Mouse (Mus musculus) intestine, postnatal 0 days (tissue): ENCODE measurements around the gene Bicral. TPM values are rescaled to one million over a fixed set of nuclear protein-coding genes. Genes with fewer than 3 reads are reported as not detected.

Source experiments
- ATAC-seq: fragments of 200-750 bp; cut with Nextera tagmentation; 2 replicates; pipeline ENCODE4 v1.8.0; 2017; ENCODE audit warnings: mild to moderate bottlenecking, moderate TSS enrichment, moderate library complexity
- H3K27ac ChIP-seq: fragments of 300-500 bp; sonication (generic); 2 replicates; pipeline ENCODE4 v1.5.1; 2014; ENCODE audit warnings: mild to moderate bottlenecking, low read depth, low read length, moderate library complexity
- H3K27me3 ChIP-seq: fragments of 300-500 bp; sonication (generic); replicated peaks from 2 replicates; pipeline ENCODE4 v1.6.1; 2014; ENCODE audit warnings: low read length, mixed read lengths; ENCODE audit not compliant: control insufficient read depth, insufficient read depth
- H3K36me3 ChIP-seq: fragments of 300-500 bp; sonication (generic); 2 replicates; pipeline ENCODE4 v1.6.1; 2014; ENCODE audit warnings: mild to moderate bottlenecking, moderate library complexity; ENCODE audit not compliant: control insufficient read depth, insufficient read depth
- H3K4me1 ChIP-seq: fragments of 300-500 bp; sonication (generic); replicated peaks from 2 replicates; pipeline ENCODE4 v1.6.1; 2014; ENCODE audit warnings: antibody characterized with exemption, low read length, mixed read lengths; ENCODE audit not compliant: control insufficient read depth, insufficient read depth
- H3K4me2 ChIP-seq: fragments of 300-500 bp; sonication (generic); replicated peaks from 2 replicates; pipeline ENCODE4 v1.6.1; 2014; ENCODE audit warnings: low read depth, mild to moderate bottlenecking, moderate library complexity
- H3K4me3 ChIP-seq: fragments of 300-500 bp; sonication (generic); 2 replicates; pipeline ENCODE4 v1.5.1; 2014; ENCODE audit warnings: low read depth, low read length
- H3K9ac ChIP-seq: fragments of 300-500 bp; sonication (generic); 2 replicates; pipeline ENCODE4 v1.6.1; 2014; ENCODE audit warnings: mild to moderate bottlenecking, low read depth, low read length
- H3K9me3 ChIP-seq: fragments of 300-500 bp; sonication (generic); 2 replicates; pipeline ENCODE4 v1.6.1; 2016; ENCODE audit warnings: mixed run types; ENCODE audit not compliant: control insufficient read depth
- CTCF ChIP-seq: sonication (generic); IDR thresholded peaks from 2 replicates; pipeline ENCODE4 v1.5.1; 2016; ENCODE audit warnings: low read depth, mild to moderate bottlenecking, control low read depth, antibody characterized with exemption, moderate library complexity
- WGBS: fragments of 180-500 bp; shearing (Covaris S2); extraction: QIAGEN DNeasy Blood & Tissue Kit; methylation state at CpG from one replicate; pipeline ENCODE4 v1.1.7; 2014; 5-methylcytosine and 5-hydroxymethylcytosine counted together
- polyA plus RNA-seq: library from polyadenylated mRNA; unstranded; fragments of >200 nt; fragmentation: Nextera tagmentation; extraction: Ambion mirVana; gene quantifications from 2 replicates; pipeline ENCODE4 v1.2.1, GENCODE M21; 2015

The Bicral gene
- polyA plus RNA-seq, 1 experiment from 2014 or later: 2.2 TPM

DNA sequence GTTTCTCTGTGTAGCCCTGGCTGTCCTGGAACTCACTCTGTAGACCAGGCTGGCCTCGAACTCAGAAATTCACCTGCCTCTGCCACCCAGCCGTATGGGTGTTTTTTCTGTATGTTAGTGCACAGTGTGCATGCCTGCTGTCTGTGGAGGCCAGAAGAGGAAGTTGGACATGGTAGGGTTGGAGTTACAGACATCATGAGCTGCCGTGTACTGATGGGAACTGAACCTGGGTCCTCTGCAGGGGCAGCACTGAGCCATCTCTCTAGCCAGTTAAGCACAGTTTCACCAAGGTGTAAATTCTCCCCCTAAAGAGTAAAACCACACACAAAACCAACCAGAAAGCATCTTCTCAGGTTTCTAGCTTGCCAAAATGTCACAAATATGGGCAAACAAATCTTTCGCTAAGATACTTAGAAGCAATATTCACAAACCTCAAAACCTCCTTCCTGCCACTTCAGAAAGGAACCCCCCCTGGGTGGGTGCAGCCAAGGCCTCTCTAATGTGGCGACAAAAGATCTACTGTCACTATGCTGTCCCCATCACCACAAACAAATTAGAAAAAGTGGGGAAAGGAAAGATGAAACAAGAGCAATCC, 12.0 kb upstream of the Bicral start:
- Histone ChIP-seq H3K27ac (no peak overlapping the region), H3K4me3 (no peak overlapping the region), H3K4me2 (no peak overlapping the region), H3K27me3 (no peaks in the 10 kb centered on the region), H3K9me3 (no peaks in the 10 kb centered on the region), H3K9ac (no peak overlapping the region), H3K4me1 (0 out of 2 replicates have a peak, but pooled peaks cover 5% of the 10 kb centered on the region), H3K36me3 (no peaks in the 10 kb centered on the region; the same call in 1 of the 2 replicates)
- 0 out of 2 replicates have a peak, but pooled peaks have one; percentile 6 for TF ChIP-seq CTCF
- WGBS: 91% methylated on average over 5 of the region's 5 CpGs
- ATAC-seq: no peak

DNA sequence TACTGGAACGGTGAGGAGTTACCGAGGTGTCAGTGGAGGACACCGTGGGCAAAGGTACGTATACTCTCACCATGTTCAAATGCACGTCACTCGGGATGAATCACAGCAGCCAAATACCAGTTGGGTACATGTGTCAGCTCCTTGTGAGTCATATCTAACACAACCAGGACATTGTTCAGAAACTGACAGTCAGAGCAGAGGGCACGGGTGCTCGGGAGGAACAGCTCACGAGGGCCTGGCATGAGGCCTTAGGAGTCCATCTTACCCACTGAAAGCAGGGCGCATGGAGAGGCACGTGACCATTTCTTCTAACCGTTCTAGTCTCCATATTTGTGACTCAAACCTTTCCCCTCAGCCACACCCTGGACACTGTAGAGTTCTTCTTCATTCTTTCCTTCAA, 8.6 kb upstream of the Bicral start:
- Histone ChIP-seq H3K27ac (no peak overlapping the region), H3K9ac (no peak overlapping the region), H3K4me2 (no peak overlapping the region), H3K4me1 (no peaks in the 10 kb centered on the region), H3K9me3 (no peaks in the 10 kb centered on the region), H3K4me3 (no peak overlapping the region), H3K27me3 (no peaks in the 10 kb centered on the region), H3K36me3 (no peaks in the 10 kb centered on the region)
- no peak for TF ChIP-seq CTCF
- 82% methylated on average over 12 of the region's 12 CpGs for WGBS
- no peak for ATAC-seq

DNA sequence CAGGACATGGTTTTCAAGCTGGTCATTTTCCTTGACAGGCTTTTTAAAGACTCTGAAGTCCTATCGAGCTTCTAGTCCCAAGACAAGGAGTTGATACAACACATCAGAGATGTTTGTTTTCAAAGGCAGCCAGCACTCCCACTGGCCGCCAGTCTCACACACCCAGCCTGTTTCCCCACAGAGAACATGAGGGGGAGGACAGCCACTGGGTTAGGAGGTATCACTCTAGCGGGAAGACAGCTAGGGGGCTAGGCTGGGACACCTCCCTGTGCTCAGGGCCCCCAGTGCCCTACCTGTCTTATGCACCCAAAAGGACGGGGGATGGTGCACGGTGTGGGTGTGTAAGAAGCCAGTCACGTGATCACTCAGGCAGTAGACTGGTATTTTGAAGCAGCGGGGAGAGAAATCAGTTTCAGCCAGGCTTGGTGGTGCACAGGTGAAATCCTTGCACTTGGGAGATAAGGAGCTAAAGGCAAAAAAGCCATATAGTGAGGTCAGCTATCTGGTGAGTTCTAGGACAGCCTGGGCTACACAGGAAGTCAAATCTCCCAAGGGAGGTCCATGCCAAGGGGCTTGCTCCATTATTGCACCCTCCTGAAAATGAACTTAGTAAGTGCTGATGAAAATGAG, 6.4 kb upstream of the Bicral start:
- no peaks in the 10 kb centered on the region for H3K9me3 ChIP-seq
- no peak overlapping the region for H3K4me3 ChIP-seq
- 77% methylated on average over 7 of the region's 7 CpGs for WGBS
- no peak overlapping the region for H3K4me2 ChIP-seq
- no peak for TF ChIP-seq CTCF
- no peaks in the 10 kb centered on the region for H3K36me3 ChIP-seq
- H3K27me3 ChIP-seq: no peaks in the 10 kb centered on the region
- ATAC-seq: no peak
- H3K9ac ChIP-seq: no peak overlapping the region
- H3K4me1 ChIP-seq: no peaks in the 10 kb centered on the region
- H3K27ac ChIP-seq: no peak overlapping the region

DNA sequence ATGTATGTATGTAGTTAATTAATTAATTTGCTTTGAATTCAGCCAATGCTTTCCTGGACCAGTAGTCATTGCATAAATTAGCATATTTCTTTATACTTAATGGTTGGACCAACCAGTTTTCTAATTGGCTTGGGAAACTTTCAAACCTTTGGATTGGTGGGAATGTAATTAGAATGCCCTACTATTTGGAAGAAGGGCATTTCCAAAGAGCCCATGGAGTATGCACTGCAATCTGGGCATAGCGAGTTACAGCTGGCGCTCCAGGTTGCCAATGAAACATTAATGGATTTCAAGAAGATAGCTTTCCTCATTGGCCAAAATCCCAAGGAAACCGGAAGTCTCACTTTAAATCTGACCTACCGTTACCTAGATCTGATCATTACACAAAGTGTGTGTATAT, 1.8 kb upstream of the Bicral start:
- no peak for ATAC-seq
- no peak for TF ChIP-seq CTCF

DNA sequence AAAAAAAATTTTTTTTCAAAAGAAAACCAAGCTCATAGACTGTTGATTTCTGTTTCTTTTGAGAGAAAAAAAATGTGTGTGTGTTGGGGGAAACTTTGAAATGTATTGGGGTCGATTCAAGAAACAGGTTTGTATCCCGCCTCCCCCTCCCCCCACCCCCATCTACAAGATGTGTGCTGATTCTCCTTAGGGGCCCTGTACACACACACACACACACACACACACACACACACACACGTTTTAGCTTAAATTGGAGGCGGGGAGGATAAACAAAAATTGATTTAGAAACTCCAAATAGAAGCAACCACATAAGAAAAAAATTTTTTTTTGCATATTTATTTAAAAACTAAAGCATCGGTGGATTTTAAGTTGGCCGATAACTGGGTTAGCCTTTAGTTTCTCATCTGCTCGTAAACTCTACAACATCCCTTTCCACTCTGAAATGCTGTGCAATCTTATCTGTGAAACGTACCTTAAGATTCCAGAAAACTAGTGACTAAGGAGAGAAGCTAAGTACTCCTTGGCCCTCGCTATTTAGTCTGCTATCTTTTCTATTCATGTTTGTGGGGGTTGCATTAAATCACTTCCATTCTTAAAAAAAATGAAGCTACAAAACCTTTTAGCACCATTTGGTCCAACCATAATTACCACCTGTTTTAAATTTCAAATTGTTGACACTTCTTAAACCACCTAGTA, 615 bp upstream of the Bicral start:
- TF ChIP-seq CTCF: no peak
- Histone ChIP-seq H3K4me1 (no peaks in the 10 kb centered on the region), H3K4me2 (peak overlapping the region; percentile 70), H3K27ac (peak overlapping the region; percentile 100), H3K9ac (peak overlapping the region; percentile 100), H3K27me3 (no peaks in the 10 kb centered on the region), H3K9me3 (no peaks in the 10 kb centered on the region), H3K36me3 (no peaks in the 10 kb centered on the region), H3K4me3 (peak overlapping the region; percentile 83)
- no peak for ATAC-seq
- 17% methylated on average over 9 of the region's 9 CpGs for WGBS

More for the DNA sequence above, 1.8 kb upstream of the Bicral start:
- Histone ChIP-seq H3K27me3 (no peaks in the 10 kb centered on the region), H3K36me3 (no peaks in the 10 kb centered on the region), H3K9me3 (no peaks in the 10 kb centered on the region), H3K4me2 (no peak overlapping the region), H3K4me1 (no peaks in the 10 kb centered on the region), H3K9ac (no peak overlapping the region), H3K27ac (no peak overlapping the region), H3K4me3 (no peak overlapping the region)
- 93% methylated on average over 4 of the region's 4 CpGs for WGBS

DNA sequence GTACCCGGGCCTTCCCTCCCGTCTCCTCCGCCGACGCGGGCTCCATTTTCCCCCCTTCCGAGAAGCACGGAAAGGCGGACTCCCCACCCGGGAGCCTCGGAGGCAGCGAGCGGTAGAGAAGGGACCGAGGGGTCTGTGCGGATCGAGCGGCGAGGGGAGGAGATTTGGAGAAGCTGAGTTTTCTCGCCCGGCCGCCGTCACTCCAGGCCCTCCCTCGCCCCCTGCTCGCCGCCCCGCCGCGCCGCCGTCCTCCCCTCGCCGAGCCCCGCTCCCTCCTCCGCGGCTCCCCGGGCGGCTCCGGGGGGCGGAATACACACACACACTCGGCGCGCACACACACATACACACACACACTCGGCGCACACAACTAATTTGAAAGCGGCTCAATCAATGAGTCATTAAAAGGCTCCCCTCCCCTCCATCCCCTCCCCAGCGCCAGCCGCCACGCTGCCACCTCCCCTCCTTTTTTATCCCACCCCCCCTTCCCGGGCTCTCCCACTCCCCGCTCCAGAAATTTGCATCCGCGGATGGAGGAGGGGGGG, 850 bp downstream of the Bicral start:
- Histone ChIP-seq H3K4me1 (0 out of 2 replicates have a peak, but pooled peaks cover 4% of the 10 kb centered on the region), H3K36me3 (no peaks in the 10 kb centered on the region), H3K9me3 (no peaks in the 10 kb centered on the region), H3K4me2 (peak overlapping the region; percentile 70), H3K4me3 (peak overlapping the region; percentile 83), H3K27me3 (no peaks in the 10 kb centered on the region), H3K27ac (peak overlapping the region; percentile 100), H3K9ac (peak overlapping the region; percentile 100)
- ATAC-seq: peak; percentile 65
- WGBS: 0% methylated on average over 32 of the region's 52 CpGs
- no peak for TF ChIP-seq CTCF
